Mouse (Mus musculus) heart, embryonic 16.5 days (tissue): ENCODE results near the gene Ccdc146. TPM values are rescaled to one million over a fixed set of nuclear protein-coding genes. Genes with fewer than 3 reads are reported as not detected.
A peak's percentile ranks its signal among the peaks of the same experiment; 100 is the strongest.

Experiments
- ATAC-seq: fragments of 200-750 bp; cut with Nextera tagmentation; replicated peaks from 2 replicates; pipeline ENCODE4 v1.8.0; 2017; ENCODE audit warnings: moderate number of reproducible peaks; ENCODE audit not compliant: insufficient read depth, low FRiP score; ENCODE audit errors: extremely low read depth
- H3K27ac ChIP-seq: fragments of 300-500 bp; sonication (generic); 2 replicates; pipeline ENCODE4 v1.5.1; 2014; ENCODE audit warnings: mild to moderate bottlenecking, low read length, control low read depth, moderate library complexity
- H3K27me3 ChIP-seq: fragments of 300-500 bp; sonication (generic); 2 replicates; pipeline ENCODE4 v1.6.1; 2014; ENCODE audit warnings: low read length, mixed read lengths; ENCODE audit not compliant: control insufficient read depth, insufficient read depth
- H3K36me3 ChIP-seq: fragments of 300-500 bp; sonication (generic); 2 replicates; pipeline ENCODE4 v1.6.1; 2014; ENCODE audit not compliant: control insufficient read depth, insufficient read depth
- H3K4me1 ChIP-seq: fragments of 300-500 bp; sonication (generic); 2 replicates; pipeline ENCODE4 v1.6.1; 2014; ENCODE audit warnings: low read length, mixed read lengths; ENCODE audit not compliant: control insufficient read depth, insufficient read depth
- H3K4me2 ChIP-seq: fragments of 300-500 bp; sonication (generic); 2 replicates; pipeline ENCODE4 v1.6.1; 2014; ENCODE audit warnings: low read depth, mild to moderate bottlenecking, control low read depth, low read length
- H3K4me3 ChIP-seq: fragments of 300-500 bp; sonication (generic); 2 replicates; pipeline ENCODE4 v1.5.1; 2014; ENCODE audit warnings: mild to moderate bottlenecking, control low read depth, low read length
- H3K9ac ChIP-seq: fragments of 300-500 bp; sonication (generic); 2 replicates; pipeline ENCODE4 v1.6.1; 2014; ENCODE audit warnings: low read length, control low read depth
- H3K9me3 ChIP-seq: fragments of 300-500 bp; sonication (generic); replicated peaks from 2 replicates; pipeline ENCODE4 v1.6.1; 2016; ENCODE audit warnings: low read length; ENCODE audit not compliant: control insufficient read depth
- WGBS: fragments of 180-500 bp; shearing (Covaris S2); extraction: QIAGEN DNeasy Blood & Tissue Kit; methylation state at CpG from one replicate; pipeline ENCODE4 v1.1.7; 2014; 5-methylcytosine and 5-hydroxymethylcytosine counted together
- polyA plus RNA-seq: library from polyadenylated mRNA; unstranded; fragments of >200 nt; fragmentation: Nextera tagmentation; extraction: Ambion mirVana; gene quantifications from 2 replicates; pipeline ENCODE4 v1.2.1, GENCODE M21; 2015

Gene Ccdc146
- polyA plus RNA-seq, result 3.1 and 3.3 TPM in 2 replicates

GRCm38 (mm10) chr5:21424614-21425602 is at the start of gene Ccdc146, which contains the start of gene Fam185a:
TSS of gene Ccdc146 (minus strand) at chr5:21424677.
TSS of gene Fam185a (plus strand) at chr5:21424958.
- peak within 1 kb of the TSS; percentile 98 for H3K4me2 ChIP-seq
- WGBS, result under 1% methylated on average over 68 of the region's 68 CpGs

GRCm38 (mm10) chr5:21468100-21468499 is 43.6 kb upstream of the Ccdc146 start:
- H3K4me2 ChIP-seq, result no peak overlapping the region
- no peaks in the 10 kb centered on the region for H3K9me3 ChIP-seq
- H3K36me3 ChIP-seq, result no peaks in the 10 kb centered on the region
- H3K9ac ChIP-seq, result no peak overlapping the region
- no peak overlapping the region for H3K4me3 ChIP-seq
- no peak overlapping the region for H3K27ac ChIP-seq
- H3K4me1 ChIP-seq, result no peaks in the 10 kb centered on the region
- H3K27me3 ChIP-seq, result no peaks in the 10 kb centered on the region
- WGBS, result 88% methylated on average over 12 of the region's 12 CpGs
- no peak for ATAC-seq

More at GRCm38 (mm10) chr5:21424614-21425602, at the start of gene Ccdc146, which contains the start of gene Fam185a:
- Histone ChIP-seq H3K36me3 (no peaks in the 10 kb centered on the region), H3K9ac (peak within 1 kb of the TSS; percentile 83), H3K4me1 (peaks cover 14% of the 10 kb centered on the region), H3K9me3 (no peaks in the 10 kb centered on the region), H3K4me3 (peak within 1 kb of the TSS; percentile 80), H3K27ac (peak within 1 kb of the TSS; percentile 39), H3K27me3 (peaks cover 2% of the 10 kb centered on the region; the same call in 1 of the 2 replicates)
- peak; percentile 100 for ATAC-seq

GRCm38 (mm10) chr5:21467387-21467786 is 42.9 kb upstream of the Ccdc146 start:
- Histone ChIP-seq H3K4me1 (no peaks in the 10 kb centered on the region), H3K27me3 (no peaks in the 10 kb centered on the region), H3K27ac (no peak overlapping the region), H3K4me3 (no peak overlapping the region), H3K9ac (no peak overlapping the region), H3K9me3 (no peaks in the 10 kb centered on the region), H3K36me3 (no peaks in the 10 kb centered on the region), H3K4me2 (no peak overlapping the region)
- WGBS, result 72% methylated on average over 7 of the region's 7 CpGs
- no peak for ATAC-seq

- H3K9ac ChIP-seq, result no peak overlapping the region
- H3K4me1 ChIP-seq, result peaks cover 14% of the 10 kb centered on the region
- ATAC-seq, result peak; percentile 60; the same call in 1 of the 2 replicates
- H3K4me3 ChIP-seq, result no peak overlapping the region
- H3K9me3 ChIP-seq, result no peaks in the 10 kb centered on the region
- 0 out of 2 replicates have a peak overlapping the region, but pooled peaks have one; percentile 19 for H3K27ac ChIP-seq
- H3K27me3 ChIP-seq, result no peaks in the 10 kb centered on the region
- H3K4me2 ChIP-seq, result no peak overlapping the region
- 38% methylated on average over 8 of the region's 8 CpGs for WGBS
- H3K36me3 ChIP-seq, result no peaks in the 10 kb centered on the region
Measured at GRCm38 (mm10) chr5:21440833-21441530, 16.5 kb upstream of the Ccdc146 start.

- 77% methylated on average over 7 of the region's 7 CpGs for WGBS
- Histone ChIP-seq H3K36me3 (no peaks in the 10 kb centered on the region), H3K4me3 (no peak overlapping the region), H3K4me1 (peaks cover 14% of the 10 kb centered on the region), H3K27me3 (no peaks in the 10 kb centered on the region), H3K4me2 (no peak overlapping the region), H3K9ac (no peak overlapping the region), H3K27ac (no peak overlapping the region), H3K9me3 (no peaks in the 10 kb centered on the region)
- no peak for ATAC-seq
Measured at GRCm38 (mm10) chr5:21439446-21440110, 15.1 kb upstream of the Ccdc146 start.

- no peaks in the 10 kb centered on the region for H3K27me3 ChIP-seq
- peaks cover 14% of the 10 kb centered on the region for H3K4me1 ChIP-seq
- no peak overlapping the region for H3K4me2 ChIP-seq
- no peak overlapping the region for H3K9ac ChIP-seq
- 85% methylated on average over 9 of the region's 9 CpGs for WGBS
- no peaks in the 10 kb centered on the region for H3K9me3 ChIP-seq
- no peaks in the 10 kb centered on the region for H3K36me3 ChIP-seq
- H3K27ac ChIP-seq, result no peak overlapping the region
- ATAC-seq, result no peak
- H3K4me3 ChIP-seq, result no peak overlapping the region
Measured at GRCm38 (mm10) chr5:21438428-21438827, 14.0 kb upstream of the Ccdc146 start.

GRCm38 (mm10) chr5:21436471-21436975 is 12.0 kb upstream of the Ccdc146 start:
- H3K4me3 ChIP-seq, result no peak overlapping the region
- WGBS, result 66% methylated on average over 8 of the region's 8 CpGs

GRCm38 (mm10) chr5:21434148-21434929 is 9.9 kb upstream of the Ccdc146 start:
- no peaks in the 10 kb centered on the region for H3K4me1 ChIP-seq
- H3K36me3 ChIP-seq, result no peaks in the 10 kb centered on the region
- WGBS, result 72% methylated on average over 11 of the region's 11 CpGs
- H3K9ac ChIP-seq, result no peak overlapping the region
- H3K9me3 ChIP-seq, result no peaks in the 10 kb centered on the region
- H3K27ac ChIP-seq, result no peak overlapping the region
- no peak overlapping the region for H3K4me2 ChIP-seq
- H3K27me3 ChIP-seq, result no peaks in the 10 kb centered on the region
- no peak overlapping the region for H3K4me3 ChIP-seq
- no peak; the same call in 1 of the 2 replicates for ATAC-seq

More at GRCm38 (mm10) chr5:21436471-21436975, 12.0 kb upstream of the Ccdc146 start:
- Histone ChIP-seq H3K36me3 (no peaks in the 10 kb centered on the region), H3K27me3 (no peaks in the 10 kb centered on the region), H3K9me3 (no peaks in the 10 kb centered on the region), H3K4me2 (no peak overlapping the region), H3K27ac (no peak overlapping the region), H3K9ac (no peak overlapping the region), H3K4me1 (peaks cover 7% of the 10 kb centered on the region; the same call in 1 of the 2 replicates)
- ATAC-seq, result no peak
